Mouse (Mus musculus): ENCODE data around the gene Kcnc3.

Kcnc3 gene

GRCm38 (mm10) chr7:44626966-44627365, 36.5 kb downstream of the Kcnc3 start:
- DNase-seq (ENCODE audit: low read depth, low spot score): no peak

- no peak for DNase-seq (ENCODE audit: low read depth, low spot score)
These were observed 38.1 kb downstream of the Kcnc3 start for GRCm38 (mm10) chr7:44628402-44629034.

- no peak for DNase-seq (ENCODE audit: low read depth, low spot score)
These were observed 40.0 kb downstream of the Kcnc3 start for GRCm38 (mm10) chr7:44630437-44630836.

GRCm38 (mm10) chr7:44632676-44633075, 42.2 kb downstream of the Kcnc3 start:
- no peak for DNase-seq (ENCODE audit: low read depth, low spot score)

- no peak for DNase-seq (ENCODE audit: low read depth, low spot score)
These were observed 42.9 kb downstream of the Kcnc3 start for GRCm38 (mm10) chr7:44633407-44633806.

- DNase-seq (ENCODE audit: low read depth, low spot score): no peak
These were observed 46.2 kb downstream of the Kcnc3 start for GRCm38 (mm10) chr7:44636684-44637083.

GRCm38 (mm10) chr7:44638663-44639062, 48.2 kb downstream of the Kcnc3 start:
- no peak for DNase-seq (ENCODE audit: low read depth, low spot score)

GRCm38 (mm10) chr7:44640843-44641605, 50.6 kb downstream of the Kcnc3 start:
- no peak for DNase-seq (ENCODE audit: low read depth, low spot score)

GRCm38 (mm10) chr7:44641887-44642286, 51.4 kb downstream of the Kcnc3 start:
- DNase-seq (ENCODE audit: low read depth, low spot score): no peak

GRCm38 (mm10) chr7:44645256-44645655, 54.8 kb downstream of the Kcnc3 start:
- no peak for DNase-seq (ENCODE audit: low read depth, low spot score)

GRCm38 (mm10) chr7:44645951-44646350, 55.5 kb downstream of the Kcnc3 start:
- no peak for DNase-seq (ENCODE audit: low read depth, low spot score)

GRCm38 (mm10) chr7:44647042-44647724, 56.7 kb downstream of the Kcnc3 start:
- no peak for DNase-seq (ENCODE audit: low read depth, low spot score)

- DNase-seq (ENCODE audit: low read depth, low spot score): no peak
These were observed 57.3 kb downstream of the Kcnc3 start for GRCm38 (mm10) chr7:44647729-44648128.

GRCm38 (mm10) chr7:44649094-44649610, 58.7 kb downstream of the Kcnc3 start:
- DNase-seq (ENCODE audit: low read depth, low spot score): no peak

- no peak for DNase-seq (ENCODE audit: low read depth, low spot score)
These were observed 59.5 kb downstream of the Kcnc3 start for GRCm38 (mm10) chr7:44649990-44650389.

GRCm38 (mm10) chr7:44651416-44651815, 61.0 kb downstream of the Kcnc3 start:
- DNase-seq (ENCODE audit: low read depth, low spot score): no peak

GRCm38 (mm10) chr7:44653773-44654172, 63.3 kb downstream of the Kcnc3 start:
- DNase-seq (ENCODE audit: low read depth, low spot score): no peak
